In the genomic region with DNA sequence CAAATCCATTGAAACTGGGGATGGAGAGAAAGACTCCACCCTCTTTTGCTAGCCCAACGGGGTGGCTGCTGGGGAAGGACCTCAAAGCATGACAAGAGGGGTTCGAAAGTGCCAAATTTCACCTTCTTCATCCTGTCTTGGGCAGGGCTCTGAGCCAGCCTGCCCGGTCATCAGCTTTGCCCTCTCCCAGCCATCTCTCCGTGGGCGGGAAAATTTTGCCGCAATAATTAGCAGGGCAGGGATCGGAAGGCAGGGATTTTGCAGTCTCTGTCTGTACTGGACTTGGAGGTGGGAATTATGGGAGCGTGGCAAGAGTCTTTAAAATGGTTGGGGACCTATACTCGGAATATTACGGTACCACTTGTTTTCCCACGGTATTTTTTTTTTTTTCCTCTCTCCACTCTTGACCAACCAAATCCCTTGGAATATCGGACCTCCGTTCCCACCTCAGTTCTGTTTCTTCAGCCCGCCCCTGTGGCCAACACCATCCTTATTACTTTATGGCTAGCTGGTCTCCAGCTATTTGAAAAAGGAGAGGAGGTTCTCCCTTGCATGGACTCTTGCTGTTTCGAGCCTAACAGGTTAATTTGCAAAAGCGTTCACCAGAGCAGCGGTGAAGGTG, we compare ENCODE assay signal across 8 mouse cellular contexts. TPM values are rescaled to one million over a fixed set of nuclear protein-coding genes. Genes with fewer than 3 reads are reported as not detected.
DNase-seq lines count a peak whose midpoint lies in the region; ATAC-seq and TF ChIP-seq lines count a peak whose summit lies in the region.

No protein-coding gene starts in this region.

- 0 out of 2 replicates have a peak, but pooled peaks cover 2% of the 10 kb centered on the region for H3K4me1 ChIP-seq in lung, embryonic 14.5 days (ENCODE audit: insufficient read depth)
- peaks cover 70% of the 10 kb centered on the region for H3K4me1 ChIP-seq in forebrain, embryonic 12.5 days
- H3K4me1 ChIP-seq in liver, embryonic 12.5 days, result peaks cover 28% of the 10 kb centered on the region
- peaks cover 10% of the 10 kb centered on the region; the same call in 1 of the 2 replicates for H3K4me1 ChIP-seq in stomach, embryonic 16.5 days (ENCODE audit: control insufficient read depth, insufficient read depth, low read length)

- no peaks in the 10 kb centered on the region for H3K36me3 ChIP-seq in lung, embryonic 14.5 days (ENCODE audit: insufficient read depth)
- 0 out of 2 replicates have a peak, but pooled peaks cover 9% of the 10 kb centered on the region for H3K36me3 ChIP-seq in forebrain, embryonic 12.5 days (replicated peaks)
- no peaks in the 10 kb centered on the region for H3K36me3 ChIP-seq in liver, embryonic 12.5 days
- no peaks in the 10 kb centered on the region for H3K36me3 ChIP-seq in stomach, embryonic 16.5 days (ENCODE audit: control insufficient read depth, insufficient read depth, low read length)

- WGBS in lung, embryonic 14.5 days, result 2% methylated on average over 17 of the region's 17 CpGs
- 1% methylated on average over 17 of the region's 17 CpGs for WGBS in forebrain, embryonic 12.5 days
- 3% methylated on average over 17 of the region's 17 CpGs for WGBS in liver, embryonic 12.5 days (ENCODE audit: insufficient replicate concordance)
- WGBS in stomach, embryonic 16.5 days, result 1% methylated on average over 17 of the region's 17 CpGs

- no peak overlapping the region for H3K9ac ChIP-seq in lung, embryonic 14.5 days
- peak overlapping the region; percentile 49 for H3K9ac ChIP-seq in forebrain, embryonic 12.5 days
- H3K9ac ChIP-seq in liver, embryonic 12.5 days, result no peak overlapping the region
- no peak overlapping the region for H3K9ac ChIP-seq in stomach, embryonic 16.5 days (ENCODE audit: low read length)

- peaks cover 75% of the 10 kb centered on the region for H3K27me3 ChIP-seq in lung, embryonic 14.5 days (ENCODE audit: insufficient read depth, low read length)
- H3K27me3 ChIP-seq in forebrain, embryonic 12.5 days, result peaks cover 58% of the 10 kb centered on the region
- H3K27me3 ChIP-seq in liver, embryonic 12.5 days (replicated peaks), result peaks cover 99% of the 10 kb centered on the region
- peaks cover 69% of the 10 kb centered on the region for H3K27me3 ChIP-seq in stomach, embryonic 16.5 days (ENCODE audit: control insufficient read depth, insufficient read depth, low read length)

- no peak overlapping the region for H3K27ac ChIP-seq in lung, embryonic 14.5 days (ENCODE audit: low read depth)
- 0 out of 2 replicates have a peak overlapping the region, but pooled peaks have one; percentile 25 for H3K27ac ChIP-seq in forebrain, embryonic 12.5 days
- H3K27ac ChIP-seq in liver, embryonic 12.5 days, result no peak overlapping the region
- H3K27ac ChIP-seq in stomach, embryonic 16.5 days (ENCODE audit: low read length), result no peak overlapping the region

- DNase-seq in lung, embryonic 14.5 days, result peak; percentile 37
- no peak for DNase-seq in lung, postnatal 14 days
- no peak for DNase-seq in cerebellum, postnatal 10 days
- no peak for DNase-seq in cerebellum, adult 11 months

- no peak for TF ChIP-seq CTCF in lung, embryonic 14.5 days (IDR thresholded peaks at IDR 0.05; ENCODE audit: low read depth)

- 0 out of 2 replicates have a peak overlapping the region, but pooled peaks have one; percentile 3 for H3K4me3 ChIP-seq in lung, embryonic 14.5 days (ENCODE audit: low read depth, low read length)
- peak overlapping the region; percentile 35 for H3K4me3 ChIP-seq in forebrain, embryonic 12.5 days (replicated peaks)
- H3K4me3 ChIP-seq in liver, embryonic 12.5 days, result 0 out of 2 replicates have a peak overlapping the region, but pooled peaks have one; percentile 2
- H3K4me3 ChIP-seq in stomach, embryonic 16.5 days (replicated peaks; ENCODE audit: low read length), result peak overlapping the region; percentile 10

- peak overlapping the region; percentile 46 for H3K4me2 ChIP-seq in lung, embryonic 14.5 days
- H3K4me2 ChIP-seq in forebrain, embryonic 12.5 days, result peak overlapping the region; percentile 72
- peak overlapping the region; percentile 34; the same call in 1 of the 2 replicates for H3K4me2 ChIP-seq in liver, embryonic 12.5 days
- peak overlapping the region; percentile 20; the same call in 1 of the 2 replicates for H3K4me2 ChIP-seq in stomach, embryonic 16.5 days (ENCODE audit: low read depth, low read length)

- no peak for ATAC-seq in lung, embryonic 14.5 days (ENCODE audit: insufficient read depth)
- no peak for ATAC-seq in forebrain, embryonic 12.5 days (ENCODE audit: low FRiP score)
- no peak for ATAC-seq in liver, embryonic 12.5 days
- no peak for ATAC-seq in stomach, embryonic 16.5 days (ENCODE audit: insufficient read depth, low FRiP score)
- no peak for ATAC-seq in activated CD4-positive, CD25-positive, alpha-beta regulatory T cell, adult 4 months

- H3K9me3 ChIP-seq in lung, embryonic 14.5 days (ENCODE audit: low read depth, low read length), result no peaks in the 10 kb centered on the region
- H3K9me3 ChIP-seq in forebrain, embryonic 12.5 days, result no peaks in the 10 kb centered on the region
- H3K9me3 ChIP-seq in liver, embryonic 12.5 days (replicated peaks), result no peaks in the 10 kb centered on the region
- H3K9me3 ChIP-seq in stomach, embryonic 16.5 days (replicated peaks; ENCODE audit: control insufficient read depth, low read length), result no peaks in the 10 kb centered on the region

RNA-seq across cellular contexts. Expression of a gene that starts 24.9 kb away (rescaled TPM):
- polyA plus RNA-seq in lung, embryonic 14.5 days (2014; fragmentation: Nextera tagmentation; extraction: Ambion mirVana), result not detected in 2 replicates
- 0.24 and 0.28 TPM in 2 replicates for polyA plus RNA-seq in forebrain, embryonic 12.5 days (2016; fragmentation: Nextera tagmentation; extraction: Ambion mirVana)
- polyA plus RNA-seq in liver, embryonic 12.5 days (2016; fragmentation: Nextera tagmentation; extraction: Ambion mirVana), result not detected in 2 replicates
- polyA plus RNA-seq in stomach, embryonic 16.5 days (2015; fragmentation: Nextera tagmentation; extraction: Ambion mirVana), result not detected in 2 replicates
- polyA plus RNA-seq in activated CD4-positive, CD25-positive, alpha-beta regulatory T cell, adult 4 months (2017; shearing (Covaris generic)), result under 1 TPM in 1 of 2 experiments, not detected in 1; 0.31 TPM

RNA-seq across cellular contexts. Expression of a gene that starts 28.8 kb away (rescaled TPM):
- polyA plus RNA-seq in lung, embryonic 14.5 days (2014; fragmentation: Nextera tagmentation; extraction: Ambion mirVana), result 3.7 and 4.8 TPM in 2 replicates
- polyA plus RNA-seq in forebrain, embryonic 12.5 days (2016; fragmentation: Nextera tagmentation; extraction: Ambion mirVana), result 3.3 and 4.6 TPM in 2 replicates
- polyA plus RNA-seq in liver, embryonic 12.5 days (2016; fragmentation: Nextera tagmentation; extraction: Ambion mirVana), result 1.3 and 1.7 TPM in 2 replicates
- polyA plus RNA-seq in stomach, embryonic 16.5 days (2015; fragmentation: Nextera tagmentation; extraction: Ambion mirVana), result 1.6 and 2.3 TPM in 2 replicates
- 1 to 10 TPM; 2.2 to 2.8 TPM for polyA plus RNA-seq in activated CD4-positive, CD25-positive, alpha-beta regulatory T cell, adult 4 months (2017; shearing (Covaris generic))

RNA-seq across cellular contexts. Expression of a gene that starts 36.6 kb away (rescaled TPM):
- polyA plus RNA-seq in lung, embryonic 14.5 days (2014; fragmentation: Nextera tagmentation; extraction: Ambion mirVana), result 1.2 TPM in 2 replicates
- 10.8 and 11.3 TPM in 2 replicates for polyA plus RNA-seq in forebrain, embryonic 12.5 days (2016; fragmentation: Nextera tagmentation; extraction: Ambion mirVana)
- 0.13 and 0.16 TPM in 2 replicates for polyA plus RNA-seq in liver, embryonic 12.5 days (2016; fragmentation: Nextera tagmentation; extraction: Ambion mirVana)
- 0.39 and 0.62 TPM in 2 replicates for polyA plus RNA-seq in stomach, embryonic 16.5 days (2015; fragmentation: Nextera tagmentation; extraction: Ambion mirVana)
- not detected for polyA plus RNA-seq in activated CD4-positive, CD25-positive, alpha-beta regulatory T cell, adult 4 months (2017; shearing (Covaris generic))

RNA-seq across cellular contexts. Expression of a gene that starts 41.6 kb away (rescaled TPM):
- 27.3 and 35.0 TPM in 2 replicates for polyA plus RNA-seq in lung, embryonic 14.5 days (2014; fragmentation: Nextera tagmentation; extraction: Ambion mirVana)
- 36.2 and 39.8 TPM in 2 replicates for polyA plus RNA-seq in forebrain, embryonic 12.5 days (2016; fragmentation: Nextera tagmentation; extraction: Ambion mirVana)
- 20.1 and 22.3 TPM in 2 replicates for polyA plus RNA-seq in liver, embryonic 12.5 days (2016; fragmentation: Nextera tagmentation; extraction: Ambion mirVana)
- polyA plus RNA-seq in stomach, embryonic 16.5 days (2015; fragmentation: Nextera tagmentation; extraction: Ambion mirVana), result 10.7 and 14.3 TPM in 2 replicates
- polyA plus RNA-seq in activated CD4-positive, CD25-positive, alpha-beta regulatory T cell, adult 4 months (2017; shearing (Covaris generic)), result 1 to 10 TPM; 2.0 to 3.0 TPM

RNA-seq across cellular contexts. Expression of a gene that starts 52.1 kb away (rescaled TPM):
- 20.4 and 24.7 TPM in 2 replicates for polyA plus RNA-seq in lung, embryonic 14.5 days (2014; fragmentation: Nextera tagmentation; extraction: Ambion mirVana)
- 39.7 and 41.0 TPM in 2 replicates for polyA plus RNA-seq in forebrain, embryonic 12.5 days (2016; fragmentation: Nextera tagmentation; extraction: Ambion mirVana)
- 16.8 and 18.3 TPM in 2 replicates for polyA plus RNA-seq in liver, embryonic 12.5 days (2016; fragmentation: Nextera tagmentation; extraction: Ambion mirVana)
- 16.7 and 21.2 TPM in 2 replicates for polyA plus RNA-seq in stomach, embryonic 16.5 days (2015; fragmentation: Nextera tagmentation; extraction: Ambion mirVana)
- 1 to 10 TPM; 5.3 to 9.2 TPM for polyA plus RNA-seq in activated CD4-positive, CD25-positive, alpha-beta regulatory T cell, adult 4 months (2017; shearing (Covaris generic))

Comparison
In these comparisons a context has a peak if more than half of its experiments do, and no peak if none do; other contexts are left out.
1. H3K4me2 ChIP-seq: peak in every context shown above with its lines; median percentile 72 in forebrain, embryonic 12.5 days; 46 in lung, embryonic 14.5 days; 34 in liver, embryonic 12.5 days; 20 in stomach, embryonic 16.5 days.